Mouse (Mus musculus): Measurements from ENCODE around the gene Acot7. TPM values are rescaled to one million over a fixed set of nuclear protein-coding genes. Genes with fewer than 3 reads are reported as not detected.

Acot7 gene
- polyA plus RNA-seq, 1 experiment from 2014 or later, result 12.0 TPM

GRCm38 (mm10) chr4:152138497-152139260, 39.3 kb upstream of the Acot7 start:
- Histone ChIP-seq H3K9ac (replicated peaks) (no peak overlapping the region), H3K36me3 (replicated peaks; ENCODE audit: insufficient read depth, low read length) (no peaks in the 10 kb centered on the region), H3K27me3 (ENCODE audit: insufficient read depth, low read length) (peaks cover 13% of the 10 kb centered on the region; the same call in 1 of the 2 replicates), H3K27ac (ENCODE audit: low read depth) (no peak overlapping the region), H3K4me1 (ENCODE audit: insufficient read depth) (peaks cover 9% of the 10 kb centered on the region), H3K4me3 (ENCODE audit: low read depth, low read length) (peak overlapping the region; percentile 47), H3K4me2 (ENCODE audit: low read depth, low read length) (peak overlapping the region; percentile 73), H3K9me3 (ENCODE audit: low read length) (no peaks in the 10 kb centered on the region)
- ATAC-seq, result peak; percentile 96
- TF ChIP-seq CTCF (IDR thresholded peaks at IDR 0.05; ENCODE audit: low read depth), result peak; percentile 97
- no peak for TF ChIP-seq EP300 (IDR thresholded peaks at IDR 0.05; ENCODE audit: low read depth)
- WGBS (ENCODE audit: insufficient replicate concordance), result 2% methylated on average over 48 of the region's 51 CpGs
- peak; percentile 93 for DNase-seq

GRCm38 (mm10) chr4:152140441-152140840, 37.5 kb upstream of the Acot7 start:
- Histone ChIP-seq H3K4me2 (ENCODE audit: low read depth, low read length) (no peak overlapping the region), H3K4me3 (ENCODE audit: low read depth, low read length) (no peak overlapping the region), H3K4me1 (ENCODE audit: insufficient read depth) (peaks cover 9% of the 10 kb centered on the region), H3K9me3 (ENCODE audit: low read length) (no peaks in the 10 kb centered on the region), H3K27ac (ENCODE audit: low read depth) (no peak overlapping the region), H3K36me3 (replicated peaks; ENCODE audit: insufficient read depth, low read length) (no peaks in the 10 kb centered on the region), H3K9ac (replicated peaks) (no peak overlapping the region), H3K27me3 (ENCODE audit: insufficient read depth, low read length) (0 out of 2 replicates have a peak, but pooled peaks cover 6% of the 10 kb centered on the region)
- TF ChIP-seq CTCF (IDR thresholded peaks at IDR 0.05; ENCODE audit: low read depth), result peak; percentile 82
- no peak for TF ChIP-seq EP300 (IDR thresholded peaks at IDR 0.05; ENCODE audit: low read depth)
- 29% methylated on average over 6 of the region's 6 CpGs for WGBS (ENCODE audit: insufficient replicate concordance)
- ATAC-seq, result no peak
- DNase-seq, result peak; percentile 73

- Histone ChIP-seq H3K9ac (replicated peaks) (no peak overlapping the region), H3K27me3 (ENCODE audit: insufficient read depth, low read length) (0 out of 2 replicates have a peak, but pooled peaks cover 6% of the 10 kb centered on the region), H3K9me3 (ENCODE audit: low read length) (no peaks in the 10 kb centered on the region), H3K4me2 (ENCODE audit: low read depth, low read length) (no peak overlapping the region), H3K27ac (ENCODE audit: low read depth) (no peak overlapping the region), H3K36me3 (replicated peaks; ENCODE audit: insufficient read depth, low read length) (no peaks in the 10 kb centered on the region), H3K4me1 (ENCODE audit: insufficient read depth) (peaks cover 9% of the 10 kb centered on the region), H3K4me3 (ENCODE audit: low read depth, low read length) (no peak overlapping the region)
- no peak for ATAC-seq
- DNase-seq, result no peak
- TF ChIP-seq CTCF (IDR thresholded peaks at IDR 0.05; ENCODE audit: low read depth) (no peak), EP300 (IDR thresholded peaks at IDR 0.05; ENCODE audit: low read depth) (no peak)
- WGBS (ENCODE audit: insufficient replicate concordance), result 73% methylated on average over 8 of the region's 8 CpGs
Observed at GRCm38 (mm10) chr4:152141521-152142135, 36.3 kb upstream of the Acot7 start.

GRCm38 (mm10) chr4:152143632-152144031, 34.3 kb upstream of the Acot7 start:
- 27% methylated on average over 1 of the region's 1 CpGs for WGBS (ENCODE audit: insufficient replicate concordance)

GRCm38 (mm10) chr4:152145473-152145872, 32.5 kb upstream of the Acot7 start:
- ATAC-seq (no peak), DNase-seq (no peak)
- H3K9me3 ChIP-seq (ENCODE audit: low read length), result no peaks in the 10 kb centered on the region
- no peaks in the 10 kb centered on the region for H3K4me1 ChIP-seq (ENCODE audit: insufficient read depth)
- 0 out of 2 replicates have a peak, but pooled peaks cover 12% of the 10 kb centered on the region for H3K27me3 ChIP-seq (ENCODE audit: insufficient read depth, low read length)
- H3K4me3 ChIP-seq (ENCODE audit: low read depth, low read length), result no peak overlapping the region
- 52% methylated on average over 10 of the region's 10 CpGs for WGBS (ENCODE audit: insufficient replicate concordance)
- H3K27ac ChIP-seq (ENCODE audit: low read depth), result no peak overlapping the region
- H3K36me3 ChIP-seq (replicated peaks; ENCODE audit: insufficient read depth, low read length), result no peaks in the 10 kb centered on the region
- H3K4me2 ChIP-seq (ENCODE audit: low read depth, low read length), result no peak overlapping the region
- TF ChIP-seq CTCF (IDR thresholded peaks at IDR 0.05; ENCODE audit: low read depth) (no peak), EP300 (IDR thresholded peaks at IDR 0.05; ENCODE audit: low read depth) (no peak)
- no peak overlapping the region for H3K9ac ChIP-seq (replicated peaks)

More at GRCm38 (mm10) chr4:152143632-152144031, 34.3 kb upstream of the Acot7 start:
- H3K4me2 ChIP-seq (ENCODE audit: low read depth, low read length), result no peak overlapping the region
- DNase-seq, result no peak
- no peak overlapping the region for H3K4me3 ChIP-seq (ENCODE audit: low read depth, low read length)
- H3K9ac ChIP-seq (replicated peaks), result no peak overlapping the region
- TF ChIP-seq EP300 (IDR thresholded peaks at IDR 0.05; ENCODE audit: low read depth) (no peak), CTCF (IDR thresholded peaks at IDR 0.05; ENCODE audit: low read depth) (peak; percentile 34)
- no peak for ATAC-seq
- H3K9me3 ChIP-seq (ENCODE audit: low read length), result no peaks in the 10 kb centered on the region
- H3K27ac ChIP-seq (ENCODE audit: low read depth), result no peak overlapping the region
- H3K36me3 ChIP-seq (replicated peaks; ENCODE audit: insufficient read depth, low read length), result no peaks in the 10 kb centered on the region
- H3K4me1 ChIP-seq (ENCODE audit: insufficient read depth), result peaks cover 5% of the 10 kb centered on the region
- H3K27me3 ChIP-seq (ENCODE audit: insufficient read depth, low read length), result 0 out of 2 replicates have a peak, but pooled peaks cover 6% of the 10 kb centered on the region
